Mouse (Mus musculus): ENCODE data around the gene Aacs.

Aacs gene

DNA sequence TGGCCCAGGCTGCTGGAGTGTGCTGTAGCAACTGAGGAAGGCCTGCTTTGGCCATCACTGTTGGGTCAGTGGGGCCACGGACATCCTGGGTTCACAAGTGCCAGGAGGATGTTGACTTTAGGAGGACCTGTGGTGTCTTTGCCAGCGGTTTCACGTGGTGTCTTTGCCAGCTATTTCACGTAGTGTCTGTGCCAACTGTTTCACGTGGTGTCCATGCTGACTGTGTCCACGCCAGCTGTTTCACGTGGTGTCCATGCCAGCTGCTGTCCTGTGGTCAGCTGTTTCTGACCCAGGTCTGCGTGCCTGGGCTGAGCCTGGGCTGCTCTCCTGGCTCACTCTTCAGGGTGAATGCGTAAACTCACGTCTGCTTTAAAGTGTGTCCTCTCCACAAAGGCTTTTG lies 20.0 kb downstream of the Aacs start:
- DNase-seq: no peak

DNA sequence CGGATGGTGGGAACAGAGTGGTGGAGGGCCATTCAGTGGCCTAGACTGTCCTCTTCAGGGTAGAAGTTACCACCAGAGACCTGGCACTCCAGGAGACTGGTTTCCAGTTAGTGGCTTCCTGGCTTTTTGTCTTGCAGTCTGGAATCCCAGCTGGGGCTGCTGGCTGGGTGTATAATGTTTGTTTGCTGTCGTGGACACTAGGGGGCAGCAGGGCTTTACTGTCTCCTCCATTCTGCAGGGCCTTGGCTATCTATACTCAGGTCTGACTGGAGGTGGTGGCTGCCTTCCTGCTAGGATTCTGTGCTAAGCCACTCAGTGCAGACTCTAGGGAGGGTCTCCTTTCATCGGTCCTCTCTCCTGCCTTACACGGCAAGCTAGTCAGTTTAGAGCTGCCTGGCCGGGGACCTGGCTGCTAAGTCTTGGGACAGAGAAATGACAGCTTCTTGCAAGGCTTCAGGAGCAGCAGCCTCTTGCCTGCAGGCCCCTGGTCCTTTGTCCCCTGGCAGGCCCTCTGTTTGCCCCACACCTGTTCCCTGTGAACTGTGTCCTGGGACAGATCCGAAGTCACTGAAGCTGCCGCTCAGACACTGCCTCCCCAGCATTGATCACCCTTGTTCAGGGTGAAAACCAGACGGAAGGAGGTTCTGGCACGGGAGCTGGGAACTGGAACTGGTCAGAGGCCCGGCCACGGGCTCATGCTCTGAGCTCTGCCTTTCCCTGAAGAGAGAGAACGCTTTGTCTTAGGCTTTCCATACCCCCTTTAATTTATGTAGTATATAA lies 22.4 kb downstream of the Aacs start:
- DNase-seq: peak; percentile 78

DNA sequence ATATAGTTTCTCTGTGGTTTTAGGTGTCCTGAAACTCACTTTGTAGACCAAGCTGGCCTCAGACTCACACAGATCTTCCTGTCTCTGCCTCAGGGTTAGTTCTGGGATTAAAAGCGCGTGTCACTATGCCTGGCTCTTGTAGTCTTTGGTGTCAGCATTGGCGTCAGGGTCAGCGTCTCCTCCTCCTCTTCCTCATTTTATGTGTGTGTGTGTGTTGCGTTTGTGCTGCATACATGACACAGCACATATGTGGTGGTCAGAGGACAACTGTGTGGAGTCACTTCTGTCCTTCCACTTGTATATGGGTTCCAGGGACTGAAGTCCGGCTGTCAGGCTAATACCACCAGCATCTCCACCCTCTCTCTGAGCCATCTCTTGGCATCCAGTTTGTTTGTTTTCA lies 25.9 kb downstream of the Aacs start:
- DNase-seq: no peak

DNA sequence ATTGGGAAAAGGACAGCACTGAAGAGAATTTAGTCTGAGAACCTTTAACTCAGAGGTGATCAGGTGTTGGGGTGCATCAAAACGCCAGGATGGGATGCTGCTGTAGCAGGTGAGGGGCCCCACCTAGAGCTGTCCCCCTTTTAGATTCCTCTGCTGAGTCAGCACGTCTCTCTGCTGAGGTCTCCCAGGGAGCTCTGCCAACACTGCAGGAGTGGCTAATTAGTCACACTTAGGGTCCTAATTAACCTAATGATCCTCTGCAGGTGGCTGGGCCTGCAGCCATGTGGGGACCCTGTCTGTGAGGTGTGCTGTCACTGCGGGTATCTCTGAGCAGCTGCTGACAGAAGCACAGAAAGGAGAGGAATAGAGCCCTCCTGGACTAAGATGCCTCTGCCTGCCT lies 26.6 kb downstream of the Aacs start:
- no peak for DNase-seq

DNA sequence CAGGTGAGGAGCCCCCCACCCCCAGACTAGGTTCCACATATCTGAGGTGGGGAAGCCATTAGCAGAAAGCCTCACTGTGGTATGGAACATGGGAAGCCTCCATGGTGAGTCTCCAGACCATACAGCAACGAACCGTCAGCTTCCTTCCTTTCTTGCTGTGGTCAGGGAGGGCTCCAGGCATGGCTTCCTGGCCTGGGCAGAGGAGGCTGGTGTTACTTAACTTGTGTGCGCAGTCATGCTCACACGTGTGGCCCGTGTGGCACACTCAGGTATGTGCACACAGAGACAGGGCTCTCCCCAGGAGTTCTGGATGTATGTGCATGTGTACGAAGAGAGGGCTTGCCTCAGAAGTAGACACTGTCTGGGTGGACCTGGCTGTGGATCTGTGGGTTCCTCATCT lies 28.0 kb downstream of the Aacs start:
- no peak for DNase-seq

DNA sequence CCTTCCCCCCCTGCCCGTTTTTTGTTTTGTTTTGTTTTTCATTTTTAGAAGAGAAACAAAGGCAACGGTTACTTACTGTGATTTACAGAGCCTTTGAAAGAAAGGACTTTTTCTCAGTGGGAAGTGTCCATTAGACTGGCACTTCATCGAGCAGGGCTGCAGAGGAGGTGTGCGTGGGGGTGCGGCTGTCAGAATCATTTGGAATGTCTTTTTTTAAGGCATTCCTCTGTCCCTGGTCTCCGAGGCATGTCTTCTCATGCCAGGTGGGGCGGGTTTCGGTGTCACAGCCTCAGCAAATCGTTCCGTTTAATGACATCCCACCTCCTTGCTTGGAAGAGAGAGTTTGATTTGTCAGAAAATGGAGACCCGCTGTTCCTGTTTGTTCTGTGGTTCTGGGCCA lies 29.1 kb downstream of the Aacs start:
- DNase-seq: no peak

DNA sequence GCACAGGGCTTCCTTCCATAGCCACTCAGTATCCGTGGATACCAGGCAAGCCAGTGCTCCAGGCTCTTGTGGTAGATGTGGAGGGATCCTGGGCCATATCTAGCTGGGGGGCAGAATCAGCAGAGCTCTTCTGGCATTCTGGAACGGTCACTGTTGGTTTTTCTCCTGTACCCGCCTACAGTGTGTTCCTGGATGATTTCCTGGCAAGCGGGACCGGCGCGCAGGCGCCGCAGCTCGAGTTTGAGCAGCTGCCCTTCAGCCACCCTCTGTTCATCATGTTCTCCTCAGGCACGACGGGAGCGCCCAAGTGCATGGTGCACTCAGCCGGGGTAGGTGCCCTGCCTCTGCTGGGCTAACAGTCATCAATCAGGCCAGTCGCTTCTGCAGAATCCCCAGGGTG lies 30.4 kb downstream of the Aacs start:
- DNase-seq: no peak

DNA sequence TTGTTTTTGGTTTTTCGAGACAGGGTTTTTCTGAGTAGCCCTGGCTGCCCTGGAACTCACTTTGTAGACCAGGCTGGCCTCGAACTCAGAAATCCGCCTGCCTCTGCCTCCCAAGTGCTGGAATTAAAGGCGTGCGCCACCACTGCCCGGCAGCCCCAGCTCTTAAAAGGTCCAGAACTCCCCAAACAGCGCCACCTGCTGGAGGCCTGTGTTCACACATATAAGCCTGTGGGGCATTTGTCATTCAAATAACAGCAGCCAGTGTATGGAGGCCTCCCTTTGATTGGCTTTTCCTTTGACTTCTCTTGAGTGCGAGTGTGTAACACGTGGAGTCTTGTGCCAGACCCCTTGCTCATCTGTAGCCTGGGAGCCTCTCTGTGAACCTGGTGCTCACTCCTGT lies 32.0 kb downstream of the Aacs start:
- no peak for DNase-seq

DNA sequence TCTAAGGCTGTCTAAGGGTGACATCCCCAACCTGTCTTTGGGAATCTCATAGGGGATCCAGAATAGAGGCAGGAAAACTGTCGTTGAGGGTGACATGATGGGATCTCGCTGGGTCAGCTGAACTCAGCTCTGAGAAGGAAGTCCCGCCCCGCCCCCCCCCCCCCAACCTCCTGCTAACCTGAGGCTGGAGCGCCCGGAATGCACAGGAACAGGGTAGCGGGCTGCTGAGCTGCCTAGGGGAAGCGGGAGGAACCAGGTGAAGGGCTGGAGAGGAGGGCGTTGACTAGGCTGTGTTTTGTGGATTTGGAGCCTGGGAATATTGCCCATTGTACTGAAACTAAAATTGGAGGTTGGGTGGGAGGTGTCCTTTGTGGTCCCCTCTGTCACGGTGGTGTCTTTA lies 32.4 kb downstream of the Aacs start:
- DNase-seq: no peak

DNA sequence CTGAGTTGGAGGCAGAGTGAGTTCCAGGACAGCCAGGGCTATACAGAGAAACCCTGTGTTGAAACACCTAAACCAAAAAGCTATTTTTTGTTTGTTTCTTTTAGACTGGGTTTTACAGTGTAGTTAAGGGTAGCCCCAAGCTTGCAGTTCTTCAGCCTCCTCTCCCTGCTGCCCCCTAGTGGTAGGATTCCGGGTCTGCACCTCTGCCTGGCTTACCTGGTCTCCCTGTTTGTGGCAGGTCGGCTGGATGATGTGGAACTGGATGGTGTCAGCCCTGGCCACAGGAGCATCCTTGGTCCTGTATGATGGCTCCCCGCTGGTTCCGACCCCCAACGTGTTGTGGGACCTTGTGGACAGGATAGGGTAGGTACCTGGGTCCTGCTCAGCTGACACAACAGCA lies 33.9 kb downstream of the Aacs start:
- peak; percentile 52 for DNase-seq

DNA sequence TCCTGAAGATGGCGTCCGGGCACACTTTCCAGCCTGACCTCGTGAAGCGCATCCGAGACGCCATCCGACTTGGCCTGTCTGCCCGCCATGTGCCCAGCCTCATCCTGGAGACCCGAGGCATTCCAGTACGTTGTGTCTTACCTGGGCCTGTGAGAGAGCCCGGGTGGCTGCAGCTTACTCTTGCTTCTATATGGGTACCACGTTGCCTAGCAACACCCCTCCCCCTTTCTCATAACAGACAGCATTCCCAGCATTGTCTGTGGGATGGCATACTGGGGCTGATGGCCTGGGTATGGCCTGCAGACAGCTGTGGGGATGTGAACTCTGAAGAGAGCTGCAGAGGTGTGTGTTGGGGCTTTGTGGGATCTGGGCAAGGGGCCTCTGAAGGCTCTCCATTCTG lies 39.4 kb downstream of the Aacs start:
- no peak for DNase-seq

DNA sequence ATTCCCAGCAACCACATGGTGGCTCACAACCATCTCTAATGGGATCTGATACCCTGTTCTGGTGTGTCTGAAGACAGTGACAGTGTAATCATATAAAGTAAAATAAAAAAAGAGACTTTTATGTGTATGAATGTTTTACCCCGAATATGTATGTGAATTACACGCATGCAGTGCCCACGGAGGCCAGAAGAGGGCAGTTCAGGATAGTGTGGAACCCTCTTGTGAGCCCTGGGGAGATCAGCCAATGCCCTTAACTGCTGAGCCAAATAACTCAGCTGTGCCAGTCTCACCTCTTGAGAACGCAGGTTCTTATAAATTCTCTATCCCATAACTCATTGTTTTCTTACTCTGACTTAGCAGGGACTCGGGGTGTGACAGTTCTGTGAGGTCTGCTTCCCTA lies 43.0 kb downstream of the Aacs start:
- no peak for DNase-seq

DNA sequence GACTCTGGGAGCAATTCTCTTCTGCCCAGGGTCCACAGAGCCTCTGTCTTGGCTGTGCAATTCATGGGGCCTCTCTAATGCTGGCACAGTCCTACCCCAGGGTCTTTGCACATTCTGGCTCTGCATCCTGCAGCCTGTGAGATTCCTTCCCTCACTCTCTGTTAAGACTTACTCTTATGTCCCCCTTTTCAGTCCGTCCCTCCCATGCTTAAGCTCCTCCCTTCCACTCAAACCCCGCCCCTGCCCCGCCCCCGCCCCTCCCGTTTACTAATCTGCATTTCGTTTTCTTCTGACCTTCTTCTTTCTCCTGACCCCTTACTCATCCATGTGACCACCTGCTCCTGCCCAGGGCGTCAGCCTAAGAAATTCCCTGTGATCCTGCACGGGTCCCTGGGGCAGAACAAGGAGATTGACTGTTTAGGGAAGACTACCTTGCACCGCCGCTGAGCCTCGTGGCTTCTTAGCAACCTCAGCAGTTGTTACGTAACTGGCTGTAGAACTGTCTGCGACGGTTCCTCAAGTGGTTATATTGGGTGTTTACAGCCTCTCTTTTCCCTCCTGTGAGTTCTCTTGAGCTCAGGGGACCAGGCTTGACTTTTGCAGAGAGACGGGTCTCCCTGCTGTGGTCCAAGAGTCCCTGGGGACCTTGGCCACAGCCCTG lies 45.4 kb downstream of the Aacs start:
- DNase-seq: no peak

DNA sequence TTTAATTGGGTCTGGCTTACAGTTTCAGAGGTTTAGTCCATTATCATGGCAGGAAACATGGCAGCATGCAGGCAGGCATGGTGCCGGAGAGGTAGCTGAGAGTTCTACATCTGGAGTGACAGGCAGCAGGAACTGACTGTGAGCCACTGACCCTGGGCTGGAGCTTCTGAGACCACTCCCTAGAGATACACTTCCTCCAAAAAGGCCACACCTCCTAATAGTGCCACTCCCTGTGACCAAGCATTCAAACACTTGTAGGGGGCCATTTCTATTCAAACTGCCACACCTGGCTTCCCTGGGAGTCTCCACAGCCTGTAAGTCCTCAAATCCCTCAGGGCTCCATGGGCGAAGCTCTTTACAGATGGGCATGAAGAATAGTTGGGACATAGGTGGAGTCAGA lies 47.7 kb downstream of the Aacs start:
- DNase-seq: no peak

DNA sequence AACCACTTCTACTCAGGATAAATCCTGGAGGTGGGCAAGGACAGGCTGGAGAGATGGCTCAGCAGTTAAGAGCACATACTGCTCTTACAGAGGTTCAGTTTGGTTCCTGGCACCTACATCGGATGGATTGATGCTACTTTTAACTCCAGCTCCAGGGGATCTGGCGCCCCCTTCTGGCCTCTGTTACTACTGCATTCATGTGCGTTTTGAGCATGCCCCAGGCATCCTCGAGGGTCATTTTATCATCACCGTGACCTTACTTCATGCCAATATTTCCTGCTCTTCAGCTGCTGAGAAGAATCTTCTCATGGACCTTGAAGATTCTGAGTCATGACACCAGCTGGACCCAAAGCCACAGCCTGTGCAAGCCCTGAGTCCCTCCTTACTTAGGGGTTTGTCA lies 49.9 kb downstream of the Aacs start:
- no peak for DNase-seq

DNA sequence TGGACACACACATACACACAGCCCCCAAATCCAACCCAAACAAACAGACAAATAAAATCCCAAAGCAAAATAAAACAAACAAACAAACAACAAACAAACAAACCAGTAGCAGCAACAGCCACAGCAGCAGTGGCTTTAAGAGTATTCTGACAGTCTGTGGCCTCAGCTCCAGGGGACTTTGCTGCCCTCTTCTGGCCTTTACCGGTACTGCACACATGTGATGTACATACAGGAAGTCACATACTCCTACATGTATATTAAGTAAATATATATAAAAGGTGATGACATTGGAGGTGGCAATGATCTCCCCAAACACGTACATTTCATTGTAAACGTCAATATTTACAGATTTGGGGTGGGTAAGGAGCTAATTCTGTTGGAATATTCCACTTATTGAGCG lies 50.9 kb downstream of the Aacs start:
- no peak for DNase-seq

DNA sequence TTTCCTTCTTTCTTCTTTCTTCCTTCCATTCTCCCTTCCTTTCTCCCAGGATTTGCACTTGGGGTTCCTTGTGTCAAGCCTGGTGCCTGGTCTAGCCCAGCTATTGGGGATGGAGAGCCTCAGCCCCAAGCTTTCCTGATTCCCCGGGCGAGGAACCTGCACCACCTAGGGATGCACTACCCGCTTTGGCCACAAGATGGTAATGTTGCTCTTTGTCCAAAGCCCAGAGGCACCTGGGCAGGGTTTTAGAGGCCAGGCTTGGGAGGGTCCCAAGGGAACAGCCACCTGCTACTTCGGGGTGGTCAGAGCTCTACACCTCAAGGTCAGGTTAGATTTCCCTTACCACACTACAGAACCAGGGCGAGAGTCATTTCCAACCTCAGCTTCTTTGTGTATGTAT lies 53.5 kb downstream of the Aacs start:
- no peak for DNase-seq

DNA sequence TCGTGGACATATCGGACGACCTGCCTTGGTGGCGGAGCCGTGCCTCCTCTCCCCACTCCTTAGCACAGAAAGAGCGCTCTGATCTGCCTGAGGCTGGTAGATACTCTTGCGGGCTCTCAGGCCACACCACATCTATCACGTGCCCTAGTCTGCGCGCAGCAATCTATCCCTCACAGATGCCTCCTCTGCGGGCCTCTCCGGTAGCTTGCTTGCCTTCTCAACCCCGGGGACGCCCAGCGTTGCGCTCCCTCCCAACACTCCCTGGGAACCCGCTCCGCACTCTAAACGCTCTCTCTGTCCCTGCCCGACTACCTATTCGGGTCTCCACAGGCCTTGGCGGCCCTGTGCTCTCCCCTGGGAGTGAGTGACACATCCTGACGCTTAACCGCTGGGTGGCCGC lies 56.0 kb downstream of the Aacs start, which contains the start of gene Tmem132b:
Gene Tmem132b, plus strand, starts transcription at position 141 of the 400 bp plus-strand sequence.
- DNase-seq: no peak

DNA sequence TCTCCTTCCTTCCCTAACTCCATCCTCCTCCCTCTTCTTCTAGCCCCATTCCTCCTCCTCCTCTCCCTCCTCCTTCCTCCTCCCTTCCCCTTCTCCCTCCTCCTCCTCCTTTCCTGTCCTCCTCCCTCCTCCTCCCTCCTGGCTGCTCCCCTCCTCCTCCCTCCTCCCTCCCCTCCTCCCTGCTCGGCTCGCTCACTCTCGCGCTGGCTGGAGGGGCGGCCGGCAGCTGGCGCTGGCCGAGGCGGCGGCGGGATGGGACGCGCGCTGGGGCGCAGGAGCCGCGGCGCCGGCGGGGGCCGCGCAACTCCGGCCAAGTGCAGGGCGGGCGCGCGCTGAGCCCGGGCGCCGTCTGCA lies 56.6 kb downstream of the Aacs start:
- DNase-seq: no peak

DNA sequence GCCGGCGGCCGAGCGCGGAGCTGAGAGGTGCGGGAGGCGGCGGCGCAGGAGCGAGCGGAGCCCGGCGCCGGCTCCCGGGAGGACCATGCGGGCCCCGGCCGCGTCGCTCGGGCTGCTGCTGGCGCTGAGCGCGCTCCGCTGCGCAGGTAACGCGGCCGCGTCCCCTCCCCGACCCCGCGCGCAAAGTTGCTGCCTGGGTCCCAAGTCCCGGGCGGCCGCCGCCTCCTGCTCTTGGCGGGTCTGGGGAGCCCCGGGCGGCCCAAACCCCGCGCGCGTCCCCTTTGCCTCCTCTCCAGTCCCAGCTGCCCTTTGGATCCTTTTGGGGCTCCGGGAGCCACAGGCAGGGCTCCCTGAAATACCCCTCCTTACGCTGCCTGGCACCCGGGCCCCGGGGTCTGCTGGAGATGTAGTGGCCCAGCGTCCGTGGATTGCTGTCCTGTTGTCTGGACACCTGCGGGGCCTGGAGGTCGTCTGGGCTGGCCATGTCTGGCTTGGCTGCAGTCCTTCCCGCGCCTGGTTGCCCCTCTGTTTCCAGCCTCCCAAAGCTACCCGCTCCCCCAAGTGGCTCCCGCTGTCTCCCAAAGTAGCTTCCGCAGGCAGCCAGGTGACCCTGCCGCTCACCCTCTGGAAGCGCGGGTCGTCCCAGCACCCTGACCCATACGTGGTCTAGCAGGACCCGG lies 57.1 kb downstream of the Aacs start:
- DNase-seq: no peak

DNA sequence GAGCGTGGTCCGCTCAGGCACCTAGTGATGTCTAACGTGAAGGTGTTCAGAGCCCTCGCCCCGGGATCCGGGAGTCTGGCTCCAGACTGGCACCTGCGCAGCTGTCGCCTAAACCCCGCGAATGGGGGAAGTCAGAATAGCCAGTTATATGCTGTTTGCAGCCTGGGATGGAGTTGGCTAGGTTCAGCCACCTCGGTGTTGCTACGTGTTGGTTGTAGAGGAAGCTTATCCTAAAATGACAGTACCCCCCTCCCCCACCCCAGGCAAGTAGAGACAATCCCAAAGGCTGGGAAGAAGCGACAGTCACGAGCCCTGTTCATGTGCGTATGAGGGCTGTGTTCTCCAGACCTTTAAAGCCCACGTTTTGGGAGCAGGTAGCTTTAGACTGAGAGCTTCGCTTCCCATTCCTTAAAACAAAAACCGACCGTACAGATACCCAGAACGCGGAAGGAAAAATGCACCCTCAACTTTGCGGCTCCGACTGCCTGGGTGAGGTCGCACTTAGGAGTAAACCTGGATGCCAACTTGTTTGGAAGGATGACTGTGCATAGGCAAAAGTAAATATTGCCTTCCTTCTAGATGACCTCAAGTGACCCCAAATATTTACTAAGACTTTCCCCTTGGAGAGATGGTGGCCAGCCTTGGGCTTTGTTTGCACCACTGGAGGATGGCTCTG lies 57.7 kb downstream of the Aacs start:
- DNase-seq: no peak

DNA sequence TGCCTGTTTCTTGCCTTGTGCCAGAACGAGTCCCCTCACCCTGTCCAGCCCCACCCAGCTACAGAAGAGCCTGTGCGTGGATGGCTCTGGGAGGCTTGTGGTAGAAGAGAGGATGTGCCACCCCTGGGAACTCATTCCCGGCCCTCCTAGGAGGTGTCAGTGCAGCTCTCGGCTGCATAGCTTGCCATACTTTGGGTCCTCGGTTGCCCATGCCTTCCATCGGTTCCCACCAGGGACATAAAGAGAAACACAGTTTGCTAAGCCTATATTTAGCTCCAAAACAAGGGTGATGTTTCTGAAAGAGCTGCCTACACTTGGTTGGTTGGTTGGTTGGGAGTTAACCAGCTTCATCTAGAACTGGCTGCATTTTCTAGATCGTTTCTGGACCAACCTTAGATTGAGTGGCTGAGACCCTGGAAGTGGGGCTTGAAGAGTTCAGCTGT lies 58.6 kb downstream of the Aacs start:
- DNase-seq: no peak

DNA sequence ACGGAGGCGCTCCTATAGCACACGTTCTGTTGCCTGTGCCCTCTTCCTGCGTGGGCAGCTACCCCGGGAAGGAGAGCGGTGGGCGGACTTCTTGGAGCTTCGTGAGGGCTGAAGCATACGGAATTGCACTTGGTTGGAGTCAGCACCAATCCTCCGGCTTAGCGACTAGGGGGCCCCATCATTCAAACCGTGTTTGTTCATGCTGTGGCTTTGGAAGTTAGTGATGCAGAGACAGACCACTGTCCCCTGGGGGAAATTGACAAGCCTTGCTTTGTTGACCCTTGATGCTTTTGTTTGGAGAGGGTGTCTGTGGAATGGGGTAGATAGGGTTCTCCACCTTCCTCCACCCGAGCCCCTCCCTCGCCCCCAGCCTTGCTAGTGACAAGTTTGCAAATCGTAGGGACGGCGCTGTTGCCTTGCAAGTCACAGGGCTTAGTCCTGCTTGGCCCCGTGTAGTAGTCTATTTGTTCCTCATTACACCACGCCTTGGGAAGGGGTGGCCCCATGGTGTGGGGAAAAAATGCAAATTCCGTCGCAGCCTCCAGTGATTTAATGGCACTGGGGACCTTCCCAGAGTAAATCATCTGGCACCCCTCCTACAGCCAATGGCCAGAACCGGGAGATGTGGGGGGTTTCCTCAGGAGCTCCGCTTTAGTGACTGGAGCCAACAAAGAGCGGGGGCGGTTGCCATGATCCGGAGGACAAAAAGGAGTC lies 59.2 kb downstream of the Aacs start:
- no peak for DNase-seq

All from cerebellum, adult 11-12 months (tissue).